Mouse (Mus musculus): ENCODE results near the gene Hal.

The Hal gene

DNA sequence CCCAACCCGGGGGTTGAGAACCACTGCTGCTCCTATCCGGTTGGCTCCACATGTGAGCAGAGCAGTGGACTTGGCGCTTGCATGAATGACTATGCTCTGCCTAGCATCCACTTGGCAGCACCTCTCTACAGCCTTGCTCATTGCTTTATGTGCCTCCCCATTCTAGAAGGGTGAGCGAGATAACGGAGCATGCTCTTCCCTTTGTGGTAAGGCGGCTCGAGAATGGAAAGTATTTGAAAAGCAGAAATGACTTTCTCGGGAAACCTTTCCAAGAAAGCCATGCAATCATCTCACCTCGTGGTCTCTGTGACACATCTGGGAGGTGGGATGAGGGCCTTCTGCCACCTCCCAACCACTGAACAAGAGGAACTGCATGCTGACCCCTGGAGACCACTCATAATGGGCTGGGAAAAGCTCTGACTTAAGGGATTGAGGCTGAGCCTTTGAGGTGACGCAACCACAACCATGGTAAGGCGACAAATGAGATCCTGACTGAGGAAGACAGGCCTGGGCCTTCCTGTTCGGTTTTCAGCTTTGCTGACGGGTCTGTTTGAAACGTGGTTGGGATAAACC, 76.0 kb downstream of the Hal start:
- no peak for DNase-seq (ENCODE audit: low read depth, low spot score)

DNA sequence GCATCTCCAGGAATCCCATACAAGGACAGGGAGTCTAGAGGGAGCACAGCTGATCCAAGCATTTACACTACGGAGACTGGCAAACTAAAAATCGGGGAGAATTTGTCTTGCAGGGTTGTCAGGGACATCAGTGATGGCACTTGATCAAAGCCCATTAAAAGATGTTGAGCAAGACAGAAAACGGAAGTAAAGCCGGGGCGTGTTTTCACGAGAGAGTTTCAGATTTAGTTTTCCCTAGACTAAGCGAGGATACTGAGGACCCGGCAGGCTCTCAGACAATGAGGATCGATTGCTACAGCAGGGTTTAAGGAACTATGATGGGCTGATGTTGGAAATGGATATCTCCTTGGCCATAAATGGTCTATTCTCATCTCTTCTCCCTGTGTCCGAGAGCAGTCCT, 78.5 kb downstream of the Hal start:
- DNase-seq (ENCODE audit: low read depth, low spot score), result no peak

DNA sequence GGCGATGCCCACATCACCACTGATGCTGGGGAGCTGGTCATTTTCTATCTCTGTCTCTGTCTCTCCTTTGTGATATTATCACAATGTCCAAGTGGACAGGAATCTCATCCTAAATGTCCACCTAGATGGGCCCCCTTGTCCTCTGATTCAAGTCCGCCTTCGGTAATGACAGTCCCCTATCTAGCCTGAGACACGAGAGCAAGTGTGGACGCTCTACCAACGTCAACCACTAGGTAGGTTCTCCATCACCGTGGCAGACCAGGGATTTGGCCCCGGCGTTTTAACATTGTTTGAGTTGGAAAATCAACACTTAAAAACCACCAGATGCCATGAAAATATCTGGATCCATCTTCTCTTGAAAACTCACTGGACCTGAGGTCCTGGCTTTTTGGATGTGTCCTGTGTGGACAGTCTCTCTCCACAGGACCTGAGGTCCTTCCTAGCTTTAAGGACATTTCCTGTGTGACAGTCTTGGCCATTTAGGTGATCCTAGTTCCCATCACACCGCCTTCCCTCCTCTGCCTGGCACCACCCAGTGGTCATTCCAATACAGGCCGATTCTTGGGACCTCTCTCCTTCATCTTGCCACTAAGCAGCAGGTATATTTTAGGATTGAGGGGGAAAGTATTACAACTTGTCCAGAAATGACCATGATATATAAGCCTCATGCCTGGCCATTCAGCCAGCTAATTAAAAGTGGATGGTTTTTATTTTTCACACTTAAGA, 79.4 kb downstream of the Hal start:
- DNase-seq (ENCODE audit: low read depth, low spot score), result no peak

DNA sequence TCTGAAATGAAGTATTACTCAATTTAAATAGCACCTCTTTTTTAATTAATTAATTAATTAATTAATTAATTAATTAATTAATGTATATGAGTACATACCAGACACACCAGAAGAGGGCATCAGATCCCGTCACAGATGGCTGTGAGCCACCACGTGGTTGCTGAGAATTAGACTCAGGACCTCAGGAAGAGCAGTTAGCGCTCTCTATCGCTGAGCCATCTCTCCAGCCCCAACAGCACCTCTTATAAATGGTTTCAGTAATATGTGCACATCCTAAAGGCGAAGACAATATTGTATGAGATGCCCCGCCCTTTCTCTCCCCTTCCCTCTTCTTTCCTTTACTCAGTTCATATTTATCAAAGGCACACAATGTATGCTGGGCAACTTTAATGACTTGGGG, 80.1 kb downstream of the Hal start:
- no peak for DNase-seq (ENCODE audit: low read depth, low spot score)
